Mouse (Mus musculus) midbrain, embryonic 14.5 days (tissue): ENCODE measurements at regions not wholly inside any gene's neighbourhood (a gene's known extent, or its start where the extent isn't known, plus 50 kb on each side); places are given as distances from the start of the nearest gene placed in this dataset.

Experiments used
- ATAC-seq: fragments of 200-750 bp; cut with Nextera tagmentation; 2 replicates; pipeline ENCODE4 v1.8.0; 2017; ENCODE audit warnings: moderate number of reproducible peaks, moderate library complexity; ENCODE audit not compliant: low FRiP score, low TSS enrichment
- DNase-seq: peaks from one replicate; pipeline ENCODE4 v3.0.0-alpha.2; 2015
- H3K27ac ChIP-seq: fragments of 300-500 bp; sonication (generic); replicated peaks from 2 replicates; pipeline ENCODE4 v1.5.1; 2014; ENCODE audit warnings: mild to moderate bottlenecking, low read depth, low read length, moderate library complexity
- H3K27me3 ChIP-seq: fragments of 300-500 bp; sonication (generic); 2 replicates; pipeline ENCODE4 v1.6.1; 2014; ENCODE audit warnings: low read length, control low read depth, mixed read lengths; ENCODE audit not compliant: control insufficient read depth, insufficient read depth
- H3K36me3 ChIP-seq: fragments of 300-500 bp; sonication (generic); 2 replicates; pipeline ENCODE4 v1.6.1; 2014; ENCODE audit warnings: low read length, control low read depth; ENCODE audit not compliant: control insufficient read depth, insufficient read depth
- H3K4me1 ChIP-seq: fragments of 300-500 bp; sonication (generic); 2 replicates; pipeline ENCODE4 v1.6.1; 2014; ENCODE audit warnings: mild to moderate bottlenecking, antibody characterized with exemption, low read length, control low read depth; ENCODE audit not compliant: control insufficient read depth, insufficient read depth
- H3K4me2 ChIP-seq: fragments of 300-500 bp; sonication (generic); 2 replicates; pipeline ENCODE4 v1.6.1; 2014; ENCODE audit warnings: mild to moderate bottlenecking, low read length, moderate library complexity
- H3K4me3 ChIP-seq: fragments of 300-500 bp; sonication (generic); replicated peaks from 2 replicates; pipeline ENCODE4 v1.5.1; 2014; ENCODE audit warnings: low read depth, low read length
- H3K9ac ChIP-seq: fragments of 300-500 bp; sonication (generic); replicated peaks from 2 replicates; pipeline ENCODE4 v1.6.1; 2014; ENCODE audit warnings: mild to moderate bottlenecking, low read length, moderate library complexity
- H3K9me3 ChIP-seq: fragments of 300-500 bp; sonication (generic); 2 replicates; pipeline ENCODE4 v1.6.1; 2016; ENCODE audit warnings: low read length, control low read depth, mixed read lengths; ENCODE audit not compliant: control insufficient read depth
- WGBS: fragments of 180-500 bp; shearing (Covaris S2); extraction: QIAGEN DNeasy Blood & Tissue Kit; methylation state at CpG from one replicate; pipeline ENCODE4 v1.1.7; 2014; 5-methylcytosine and 5-hydroxymethylcytosine counted together

DNA sequence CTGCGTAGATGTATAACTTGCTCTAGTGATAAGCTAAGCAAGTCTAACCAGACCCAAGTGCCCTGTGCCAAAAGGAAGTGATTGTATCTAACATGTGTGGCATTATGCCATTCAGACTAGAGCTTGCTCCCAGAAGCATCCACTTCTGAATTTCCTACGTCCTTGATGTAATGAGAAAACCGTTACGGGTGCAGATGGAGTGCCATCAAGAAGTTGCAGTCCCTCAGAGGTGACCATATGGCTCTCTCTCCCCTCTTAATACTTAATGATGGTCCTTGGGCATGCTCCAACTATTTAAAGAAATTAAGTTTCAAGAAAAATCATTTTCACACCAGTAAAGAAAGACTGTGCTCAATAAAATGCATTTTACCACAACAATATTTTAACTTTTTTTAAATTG lies 354.1 kb upstream of the Adamts16 start:
- Histone ChIP-seq H3K4me3 (no peak overlapping the region), H3K4me2 (no peak overlapping the region), H3K27me3 (no peaks in the 10 kb centered on the region), H3K9me3 (no peaks in the 10 kb centered on the region), H3K36me3 (no peaks in the 10 kb centered on the region), H3K9ac (no peak overlapping the region), H3K4me1 (peaks cover 5% of the 10 kb centered on the region; the same call in 1 of the 2 replicates), H3K27ac (no peak overlapping the region)
- 86% methylated on average over 4 of the region's 4 CpGs for WGBS
- DNase-seq (no peak), ATAC-seq (no peak)

DNA sequence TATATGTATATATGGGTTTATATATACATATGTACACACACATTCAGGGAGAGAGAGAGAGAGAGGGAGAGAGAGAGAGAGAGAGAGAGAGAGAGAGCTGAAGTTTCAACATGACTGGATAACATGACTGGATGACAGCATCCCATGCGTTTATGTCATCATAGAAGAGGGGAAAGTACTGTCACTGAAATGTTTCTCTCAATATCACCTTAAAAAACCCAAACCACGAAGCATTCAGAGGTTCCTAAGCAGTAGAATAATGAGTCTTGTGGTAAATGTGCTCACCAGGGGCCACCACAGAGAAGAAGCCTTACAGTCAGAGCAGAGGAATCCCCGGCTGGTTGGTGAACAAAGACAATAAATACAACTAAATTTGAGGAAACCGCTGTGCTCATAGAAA lies 342.9 kb upstream of the Adamts16 start:
- Histone ChIP-seq H3K27ac (no peak overlapping the region), H3K4me2 (no peak overlapping the region), H3K9me3 (no peaks in the 10 kb centered on the region), H3K9ac (no peak overlapping the region), H3K4me1 (no peaks in the 10 kb centered on the region), H3K36me3 (no peaks in the 10 kb centered on the region), H3K27me3 (no peaks in the 10 kb centered on the region), H3K4me3 (no peak overlapping the region)
- ATAC-seq (no peak), DNase-seq (no peak)
- WGBS, result 82% methylated on average over 4 of the region's 4 CpGs

DNA sequence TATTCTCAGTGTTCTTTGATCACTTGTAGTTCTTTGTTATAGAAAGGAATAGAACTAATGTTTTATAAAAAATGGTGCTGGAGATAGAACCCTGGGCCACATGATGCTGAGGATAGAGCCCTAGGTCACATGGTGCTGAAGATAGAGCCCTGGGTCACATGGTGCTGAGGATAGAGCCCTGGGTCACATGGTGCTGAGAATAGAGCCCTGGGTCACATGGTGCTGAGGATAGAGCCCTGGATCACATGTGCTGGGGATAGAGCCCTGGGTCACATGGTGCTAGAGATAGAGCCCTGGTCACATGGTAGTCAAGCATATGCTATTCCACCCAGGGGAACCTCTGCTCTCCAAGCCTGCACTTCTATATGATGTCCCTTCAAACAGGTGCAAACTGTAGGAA lies 337.5 kb upstream of the Adamts16 start:
- Histone ChIP-seq H3K4me2 (no peak overlapping the region), H3K9ac (no peak overlapping the region), H3K36me3 (no peaks in the 10 kb centered on the region), H3K4me3 (no peak overlapping the region), H3K27me3 (no peaks in the 10 kb centered on the region), H3K9me3 (no peaks in the 10 kb centered on the region), H3K4me1 (no peaks in the 10 kb centered on the region), H3K27ac (no peak overlapping the region)
- no peak for DNase-seq
- ATAC-seq, result no peak

DNA sequence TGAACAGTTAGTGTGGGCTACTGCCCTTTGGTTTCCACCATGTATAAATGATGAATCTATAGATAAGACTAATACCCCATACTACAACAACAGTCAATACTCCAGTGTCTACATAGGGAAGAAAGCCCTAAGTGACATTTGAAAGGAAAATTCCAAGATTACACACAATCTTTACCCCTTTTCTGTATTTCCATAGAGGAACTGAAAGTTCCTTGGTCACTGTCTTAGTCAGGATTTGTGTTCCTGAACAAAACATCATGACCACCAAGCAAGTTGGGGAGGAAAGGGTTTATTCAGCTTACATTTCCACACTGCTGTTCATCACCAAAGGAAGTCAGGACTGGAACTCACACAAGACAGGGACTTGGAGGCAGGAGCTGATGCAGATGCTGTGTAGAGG lies 332.7 kb upstream of the Adamts16 start:
- no peak overlapping the region for H3K9ac ChIP-seq
- no peak for ATAC-seq
- H3K27ac ChIP-seq, result no peak overlapping the region
- no peak for DNase-seq
- H3K27me3 ChIP-seq, result no peaks in the 10 kb centered on the region
- no peaks in the 10 kb centered on the region for H3K4me1 ChIP-seq
- H3K9me3 ChIP-seq, result no peaks in the 10 kb centered on the region
- no peaks in the 10 kb centered on the region for H3K36me3 ChIP-seq
- no peak overlapping the region for H3K4me3 ChIP-seq
- H3K4me2 ChIP-seq, result no peak overlapping the region

DNA sequence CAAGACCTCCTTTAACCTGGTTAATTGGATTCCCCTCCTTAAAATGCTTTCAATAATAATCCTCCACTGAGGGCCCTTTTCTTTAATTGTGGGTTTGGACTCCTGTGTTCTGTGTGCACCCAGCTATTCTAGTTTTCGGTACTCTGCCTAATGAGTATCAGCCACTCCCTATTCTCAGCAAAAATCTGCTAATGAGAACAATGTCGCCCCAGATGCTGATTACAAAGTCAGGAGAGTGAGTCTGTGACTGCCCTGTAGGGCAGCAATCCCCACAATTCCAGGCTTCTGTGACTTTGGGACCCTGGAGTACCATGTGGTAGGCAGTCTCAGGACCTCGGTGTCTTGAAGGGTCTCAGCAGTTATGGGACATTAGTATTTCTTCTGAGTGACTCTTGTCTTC lies 324.6 kb upstream of the Adamts16 start:
- H3K4me2 ChIP-seq, result no peak overlapping the region
- no peaks in the 10 kb centered on the region for H3K36me3 ChIP-seq
- no peak overlapping the region for H3K4me3 ChIP-seq
- no peaks in the 10 kb centered on the region for H3K27me3 ChIP-seq
- peak overlapping the region; percentile 39; the same call in 1 of the 2 replicates for H3K27ac ChIP-seq
- H3K4me1 ChIP-seq, result peaks cover 10% of the 10 kb centered on the region
- no peak overlapping the region for H3K9ac ChIP-seq
- WGBS, result 10% methylated on average over 3 of the region's 3 CpGs
- no peaks in the 10 kb centered on the region for H3K9me3 ChIP-seq
- ATAC-seq (peak; percentile 41; the same call in 1 of the 2 replicates), DNase-seq (no peak)

DNA sequence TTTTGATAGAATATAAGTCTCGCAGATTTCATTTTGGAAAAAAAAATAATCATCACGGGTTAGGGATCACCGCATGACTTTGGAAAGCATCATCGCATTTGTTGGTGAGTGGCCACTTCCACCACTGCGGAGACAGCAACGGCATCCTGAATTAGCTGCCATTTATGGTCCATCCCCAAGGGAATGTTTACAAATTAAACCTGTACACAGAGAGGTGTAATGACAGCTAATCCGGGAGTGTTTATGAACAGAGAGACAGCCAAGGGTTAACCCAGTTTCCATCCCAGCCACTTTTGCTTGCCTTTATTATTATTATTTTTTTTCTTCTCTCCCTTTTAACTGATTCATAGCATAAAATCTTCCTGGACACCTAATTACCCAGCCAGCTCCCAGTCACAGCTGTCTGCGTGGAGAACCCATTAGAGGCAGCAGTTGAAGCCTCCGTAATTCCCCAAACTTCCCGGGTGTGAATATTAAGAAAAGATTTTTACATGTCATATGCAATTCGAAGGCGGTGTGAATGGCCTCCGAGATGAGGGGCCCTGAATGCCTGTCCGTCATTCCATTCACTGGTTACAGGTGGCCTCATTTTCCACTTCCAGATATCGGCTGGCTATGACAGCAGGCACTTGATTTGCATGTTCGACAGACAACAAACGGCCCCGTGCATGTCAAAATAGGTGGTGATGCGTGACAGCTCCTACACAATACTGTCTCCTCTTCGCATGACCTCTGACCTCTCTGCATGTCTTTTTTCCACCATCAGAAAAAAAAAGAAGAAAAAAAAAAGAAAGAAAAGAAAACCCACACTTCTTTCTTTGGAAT lies 323.7 kb upstream of the Adamts16 start:
- DNase-seq (peak; percentile 74), ATAC-seq (peak; percentile 87)
- Histone ChIP-seq H3K9me3 (no peaks in the 10 kb centered on the region), H3K4me1 (peaks cover 15% of the 10 kb centered on the region), H3K4me3 (no peak overlapping the region), H3K4me2 (peak overlapping the region; percentile 14; the same call in 1 of the 2 replicates), H3K27me3 (no peaks in the 10 kb centered on the region), H3K9ac (no peak overlapping the region), H3K27ac (0 out of 2 replicates have a peak overlapping the region, but pooled peaks have one; percentile 9), H3K36me3 (no peaks in the 10 kb centered on the region)
- 14% methylated on average over 20 of the region's 20 CpGs for WGBS

DNA sequence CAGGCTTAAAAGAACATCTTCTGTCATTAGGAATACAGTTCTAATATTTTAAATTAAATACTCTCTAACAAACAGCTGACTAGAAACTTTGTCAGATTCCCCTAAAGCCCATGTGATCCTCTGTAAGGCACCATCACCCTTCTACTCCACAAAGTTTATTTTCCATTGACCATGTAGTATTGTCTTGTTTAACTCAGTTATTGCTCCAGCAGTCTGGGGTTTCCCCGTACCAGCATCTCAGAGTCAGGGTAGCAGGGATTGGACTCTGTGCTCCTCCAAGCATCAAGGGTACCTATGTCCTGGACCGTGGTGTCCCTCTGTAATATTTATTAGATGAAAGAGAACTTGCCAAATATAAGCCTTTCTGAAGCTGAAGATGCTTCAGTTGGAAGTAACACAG lies 322.4 kb upstream of the Adamts16 start:
- Histone ChIP-seq H3K27me3 (no peaks in the 10 kb centered on the region), H3K27ac (no peak overlapping the region), H3K4me3 (no peak overlapping the region), H3K4me1 (peaks cover 20% of the 10 kb centered on the region), H3K4me2 (no peak overlapping the region), H3K36me3 (no peaks in the 10 kb centered on the region), H3K9ac (no peak overlapping the region), H3K9me3 (no peaks in the 10 kb centered on the region)
- ATAC-seq (no peak), DNase-seq (no peak)
- 90% methylated on average over 2 of the region's 2 CpGs for WGBS

DNA sequence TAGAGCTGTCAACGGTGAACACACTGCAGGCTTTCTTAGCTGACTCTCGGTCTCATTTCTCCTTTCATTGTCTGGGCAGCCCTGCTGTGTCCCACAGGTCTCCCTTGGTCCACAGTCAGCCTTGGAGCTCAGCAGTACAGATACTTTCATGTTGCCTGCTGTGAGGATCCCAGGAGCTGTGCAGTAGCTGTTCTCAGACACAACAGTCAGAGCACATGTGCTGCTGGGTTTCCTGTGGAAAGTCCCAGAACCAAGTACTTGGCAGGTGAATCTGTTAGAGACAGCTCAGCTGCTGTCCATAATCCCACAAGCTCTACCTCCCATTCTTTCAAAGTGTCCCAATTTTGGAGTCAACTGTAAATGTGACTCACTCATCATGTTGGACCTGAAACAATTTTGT lies 321.3 kb upstream of the Adamts16 start:
- WGBS, result 48% methylated on average over 2 of the region's 2 CpGs
- ATAC-seq, result no peak
- H3K27me3 ChIP-seq, result no peaks in the 10 kb centered on the region

DNA sequence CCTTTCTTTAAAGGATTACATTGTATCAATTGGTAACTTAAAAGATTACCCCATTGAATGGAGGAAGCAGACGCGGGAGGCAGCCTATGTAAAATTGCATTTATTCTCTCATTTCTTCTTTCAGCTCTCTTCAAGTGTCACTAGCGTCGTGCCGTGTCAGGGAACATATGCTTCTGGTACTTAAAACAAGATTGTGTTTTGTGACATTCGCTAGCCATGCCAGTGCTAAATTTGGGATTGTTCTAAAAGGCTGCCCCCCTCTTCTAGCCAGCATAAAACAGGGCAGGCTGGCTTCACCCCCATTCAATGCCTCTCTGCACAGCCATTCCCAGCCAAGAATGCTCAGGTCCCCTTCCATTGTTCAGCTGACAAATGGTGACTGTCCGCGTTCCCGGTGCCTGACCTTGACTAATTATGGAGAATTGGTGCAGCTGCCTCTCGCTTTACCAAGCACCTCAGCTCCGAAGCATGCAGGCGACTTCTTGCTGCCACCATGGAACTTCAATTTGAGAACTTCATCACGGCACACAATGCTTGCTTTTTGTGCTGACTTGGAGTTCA lies 316.8 kb upstream of the Adamts16 start:
- Histone ChIP-seq H3K4me3 (peak overlapping the region; percentile 7; the same call in 1 of the 2 replicates), H3K36me3 (no peaks in the 10 kb centered on the region), H3K27ac (peak overlapping the region; percentile 61), H3K27me3 (no peaks in the 10 kb centered on the region), H3K9me3 (no peaks in the 10 kb centered on the region), H3K9ac (no peak overlapping the region; the same call in 1 of the 2 replicates), H3K4me2 (peak overlapping the region; percentile 49), H3K4me1 (peaks cover 25% of the 10 kb centered on the region)
- ATAC-seq (peak; percentile 89), DNase-seq (peak; percentile 80)
- WGBS, result 3% methylated on average over 13 of the region's 13 CpGs

More for the DNA sequence above, 321.3 kb upstream of the Adamts16 start:
- Histone ChIP-seq H3K4me1 (peaks cover 27% of the 10 kb centered on the region), H3K9me3 (no peaks in the 10 kb centered on the region), H3K4me3 (no peak overlapping the region), H3K4me2 (no peak overlapping the region), H3K27ac (no peak overlapping the region), H3K9ac (no peak overlapping the region), H3K36me3 (no peaks in the 10 kb centered on the region)
- DNase-seq, result no peak
